Mouse (Mus musculus): ENCODE measurements around the gene Nkain2. TPM values are rescaled to one million over a fixed set of nuclear protein-coding genes. Genes with fewer than 3 reads are reported as not detected.
A peak's percentile ranks its signal among the peaks of the same experiment; 100 is the strongest.

The Nkain2 gene
- polyA plus RNA-seq, 1 experiment: 30.0 TPM

DNA sequence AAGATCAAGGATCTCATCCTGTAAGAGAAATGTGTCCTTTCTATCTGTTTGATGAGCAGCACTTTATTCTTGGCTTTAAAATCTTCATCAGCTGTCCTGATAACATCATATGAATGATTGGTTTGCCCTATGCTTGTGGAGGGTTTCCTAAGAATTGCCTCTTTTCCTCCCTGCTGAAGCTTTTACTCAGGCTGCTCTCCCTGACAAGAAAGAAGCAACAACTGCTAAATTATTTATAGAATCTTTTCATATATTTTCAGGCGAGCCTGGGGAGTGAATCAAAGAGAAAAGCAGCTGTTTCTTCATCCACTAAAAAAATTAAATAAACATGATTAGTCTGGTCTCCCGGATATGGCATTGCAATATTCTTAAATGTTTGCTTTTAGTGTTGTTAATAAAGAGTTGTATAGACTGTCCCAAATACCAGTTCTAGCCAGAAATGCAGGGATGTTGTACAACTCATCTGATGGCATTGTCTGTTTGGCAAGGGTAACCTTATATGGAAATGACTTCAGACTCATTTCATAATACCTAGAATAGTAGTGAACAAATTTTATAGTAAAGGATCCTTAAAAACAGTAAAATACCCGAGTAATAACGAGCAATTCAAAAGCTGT, 646.9 kb downstream of the Nkain2 start:
- TF ChIP-seq CTCF (IDR thresholded peaks at IDR 0.05; ENCODE audit: extremely low read depth, insufficient read depth, low read length) (no peak), POLR2A (IDR thresholded peaks at IDR 0.05; ENCODE audit: extremely low read depth, insufficient read depth, low read length) (no peak)
- H3K4me1 ChIP-seq (ENCODE audit: control insufficient read depth, insufficient read depth, low read length): no peaks in the 10 kb centered on the region
- no peak overlapping the region for H3K27ac ChIP-seq (ENCODE audit: insufficient read depth, low read length)
- H3K4me3 ChIP-seq (ENCODE audit: insufficient read depth, low read length): no peak overlapping the region

DNA sequence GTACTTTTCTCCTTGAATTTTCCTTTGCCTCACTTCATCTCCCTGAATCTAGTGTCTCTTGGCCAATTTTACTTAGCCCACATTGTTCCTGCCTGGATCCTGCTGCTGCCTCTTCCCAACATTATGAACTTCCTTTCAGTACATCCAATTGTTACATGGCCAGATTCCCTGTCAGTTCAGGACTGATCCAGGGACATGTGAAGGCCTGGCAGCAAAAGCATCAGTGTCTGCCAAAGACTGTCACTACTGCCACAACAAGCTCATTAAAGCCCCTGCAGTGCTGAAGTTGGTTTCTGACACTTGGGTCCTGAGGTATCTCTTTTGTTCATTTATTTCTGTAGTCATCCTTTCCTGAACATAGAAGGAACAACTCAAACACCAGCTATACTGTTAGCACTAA, 649.1 kb downstream of the Nkain2 start:
- TF ChIP-seq POLR2A (IDR thresholded peaks at IDR 0.05; ENCODE audit: extremely low read depth, insufficient read depth, low read length) (no peak), CTCF (IDR thresholded peaks at IDR 0.05; ENCODE audit: extremely low read depth, insufficient read depth, low read length) (no peak)
- Histone ChIP-seq H3K4me1 (ENCODE audit: control insufficient read depth, insufficient read depth, low read length) (no peaks in the 10 kb centered on the region), H3K4me3 (ENCODE audit: insufficient read depth, low read length) (no peak overlapping the region), H3K27ac (ENCODE audit: insufficient read depth, low read length) (no peak overlapping the region)

DNA sequence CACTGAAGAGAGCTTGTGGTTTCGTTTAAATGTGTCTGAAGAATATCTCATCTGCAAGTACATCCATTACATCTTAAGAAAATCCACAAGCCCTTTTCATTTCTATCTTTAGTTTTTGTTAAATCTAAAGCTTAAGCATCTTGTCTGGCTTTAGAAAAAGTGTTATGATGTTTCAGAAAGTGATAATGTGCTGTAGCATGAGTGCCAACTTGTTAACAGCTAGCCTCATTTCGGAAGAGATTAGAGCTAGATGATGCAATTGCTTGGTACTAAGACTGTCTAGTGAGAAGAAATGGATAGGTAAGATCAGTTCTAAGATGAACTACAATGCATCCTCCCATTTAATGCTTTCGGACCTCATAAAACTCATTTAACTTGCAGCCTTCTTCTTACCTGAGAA, 707.3 kb downstream of the Nkain2 start:
- TF ChIP-seq CTCF (IDR thresholded peaks at IDR 0.05; ENCODE audit: extremely low read depth, insufficient read depth, low read length): no peak
- TF ChIP-seq POLR2A (IDR thresholded peaks at IDR 0.05; ENCODE audit: extremely low read depth, insufficient read depth, low read length): no peak
- Histone ChIP-seq H3K27ac (ENCODE audit: insufficient read depth, low read length) (no peak overlapping the region), H3K4me3 (ENCODE audit: insufficient read depth, low read length) (no peak overlapping the region), H3K4me1 (ENCODE audit: control insufficient read depth, insufficient read depth, low read length) (no peaks in the 10 kb centered on the region; the same call in 1 of the 2 replicates)

DNA sequence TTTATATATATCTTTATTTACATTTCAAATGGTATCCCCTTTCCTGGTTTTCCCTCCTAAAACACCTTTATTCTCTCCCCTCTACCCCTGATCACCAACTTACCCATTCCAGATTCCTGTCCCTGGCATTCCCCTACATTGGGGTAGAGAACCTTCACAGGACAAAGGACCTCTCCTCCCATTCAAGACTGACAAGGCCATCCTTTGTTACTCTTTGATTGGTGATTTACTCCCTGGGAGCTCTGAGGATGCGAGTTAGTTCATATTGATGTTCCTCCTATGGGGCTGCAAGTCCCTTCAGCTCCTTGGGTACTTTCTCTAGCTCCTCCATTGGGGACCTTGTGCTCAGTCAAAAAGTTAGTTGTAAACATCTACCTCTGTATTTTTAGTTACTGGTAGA, 798.9 kb downstream of the Nkain2 start:
- Histone ChIP-seq H3K4me3 (ENCODE audit: insufficient read depth, low read length) (no peak overlapping the region), H3K27ac (ENCODE audit: insufficient read depth, low read length) (no peak overlapping the region), H3K4me1 (ENCODE audit: control insufficient read depth, insufficient read depth, low read length) (no peaks in the 10 kb centered on the region)
- no peak for TF ChIP-seq POLR2A (IDR thresholded peaks at IDR 0.05; ENCODE audit: extremely low read depth, insufficient read depth, low read length)
- no peak for TF ChIP-seq CTCF (IDR thresholded peaks at IDR 0.05; ENCODE audit: extremely low read depth, insufficient read depth, low read length)

DNA sequence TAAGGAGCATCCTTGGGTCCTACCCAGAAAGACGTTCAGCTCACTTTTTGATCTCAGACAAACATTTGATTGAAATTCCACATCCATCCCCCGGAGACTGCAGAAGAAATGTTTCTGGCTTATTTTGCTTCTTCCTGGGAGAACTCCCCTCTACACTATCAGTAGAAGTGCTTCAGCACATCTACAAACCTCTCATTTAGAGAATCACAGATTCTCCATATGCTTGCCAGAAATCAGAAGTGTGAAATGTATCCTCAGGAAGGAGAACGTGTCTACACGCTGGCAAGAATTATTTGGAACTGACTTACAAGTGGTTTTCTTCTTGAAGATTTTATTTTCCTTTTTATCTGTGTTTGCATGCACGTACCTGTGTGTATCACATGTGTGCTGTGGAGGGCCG, 829.9 kb downstream of the Nkain2 start:
- no peak for TF ChIP-seq CTCF (IDR thresholded peaks at IDR 0.05; ENCODE audit: extremely low read depth, insufficient read depth, low read length)
- TF ChIP-seq POLR2A (IDR thresholded peaks at IDR 0.05; ENCODE audit: extremely low read depth, insufficient read depth, low read length): no peak
- H3K4me1 ChIP-seq (ENCODE audit: control insufficient read depth, insufficient read depth, low read length): no peaks in the 10 kb centered on the region; the same call in 1 of the 2 replicates
- H3K27ac ChIP-seq (ENCODE audit: insufficient read depth, low read length): peak overlapping the region; percentile 17
- no peak overlapping the region for H3K4me3 ChIP-seq (ENCODE audit: insufficient read depth, low read length)

DNA sequence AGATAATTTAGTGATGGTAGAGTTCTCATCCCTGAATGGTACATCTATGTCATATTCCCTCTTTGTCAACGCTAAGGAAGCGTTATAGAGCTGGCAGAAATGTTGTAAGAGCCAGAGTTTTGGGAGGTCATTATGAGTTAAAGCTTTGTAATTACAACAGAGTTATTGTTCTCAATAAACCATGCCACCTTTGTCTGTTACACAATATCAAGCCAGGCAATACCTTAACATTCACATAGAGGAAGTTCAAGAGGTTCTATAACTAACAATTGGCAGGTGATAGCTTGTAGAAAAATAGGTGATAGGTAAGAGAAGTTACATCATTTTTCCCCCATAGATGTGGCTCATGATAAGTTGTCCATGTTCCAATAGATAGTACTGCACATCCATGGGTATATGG, 832.0 kb downstream of the Nkain2 start:
- H3K27ac ChIP-seq (ENCODE audit: insufficient read depth, low read length): no peak overlapping the region
- no peaks in the 10 kb centered on the region; the same call in 1 of the 2 replicates for H3K4me1 ChIP-seq (ENCODE audit: control insufficient read depth, insufficient read depth, low read length)

DNA sequence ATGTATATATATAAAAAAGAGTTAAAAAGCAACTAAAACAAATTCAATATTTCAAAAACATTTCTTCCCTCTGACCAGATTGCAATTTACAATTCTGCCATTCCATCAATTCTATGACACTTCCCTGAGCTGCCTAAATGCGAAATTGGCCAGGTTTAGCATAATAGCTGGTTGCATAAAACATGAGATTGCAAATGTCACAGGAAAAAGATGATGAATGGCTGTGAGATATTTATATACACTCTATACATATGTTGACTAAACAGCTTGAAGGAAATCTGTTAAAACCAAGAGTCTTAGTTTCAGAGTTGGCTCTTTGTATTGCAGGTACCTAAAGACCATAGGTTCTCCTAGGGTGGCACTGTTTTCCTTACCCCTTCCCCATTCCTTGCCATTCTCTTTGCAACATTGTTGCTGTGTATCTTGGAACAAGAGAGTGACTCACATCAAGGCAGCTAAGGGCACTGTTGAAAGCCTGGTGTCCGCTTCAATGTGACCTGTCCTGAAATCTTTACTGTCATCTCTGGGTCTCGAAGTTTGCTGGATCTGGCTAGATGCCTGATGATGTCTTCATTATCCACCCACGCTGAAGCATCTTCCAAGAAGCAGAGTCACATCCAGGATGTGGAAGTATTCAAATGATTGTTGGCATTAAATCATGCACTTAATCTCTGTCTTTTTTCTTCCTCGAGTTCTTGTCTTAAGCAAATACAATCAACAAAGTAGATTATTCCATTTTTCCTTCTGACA, 837.5 kb downstream of the Nkain2 start:
- H3K27ac ChIP-seq (ENCODE audit: insufficient read depth, low read length): 0 out of 2 replicates have a peak overlapping the region, but pooled peaks have one; percentile 8
- peaks cover 3% of the 10 kb centered on the region; the same call in 1 of the 2 replicates for H3K4me1 ChIP-seq (ENCODE audit: control insufficient read depth, insufficient read depth, low read length)
- no peak overlapping the region for H3K4me3 ChIP-seq (ENCODE audit: insufficient read depth, low read length)
- TF ChIP-seq POLR2A (IDR thresholded peaks at IDR 0.05; ENCODE audit: extremely low read depth, insufficient read depth, low read length) (no peak), CTCF (IDR thresholded peaks at IDR 0.05; ENCODE audit: extremely low read depth, insufficient read depth, low read length) (no peak)

More for the DNA sequence above, 832.0 kb downstream of the Nkain2 start:
- TF ChIP-seq CTCF (IDR thresholded peaks at IDR 0.05; ENCODE audit: extremely low read depth, insufficient read depth, low read length) (no peak), POLR2A (IDR thresholded peaks at IDR 0.05; ENCODE audit: extremely low read depth, insufficient read depth, low read length) (no peak)
- H3K4me3 ChIP-seq (ENCODE audit: insufficient read depth, low read length): no peak overlapping the region

DNA sequence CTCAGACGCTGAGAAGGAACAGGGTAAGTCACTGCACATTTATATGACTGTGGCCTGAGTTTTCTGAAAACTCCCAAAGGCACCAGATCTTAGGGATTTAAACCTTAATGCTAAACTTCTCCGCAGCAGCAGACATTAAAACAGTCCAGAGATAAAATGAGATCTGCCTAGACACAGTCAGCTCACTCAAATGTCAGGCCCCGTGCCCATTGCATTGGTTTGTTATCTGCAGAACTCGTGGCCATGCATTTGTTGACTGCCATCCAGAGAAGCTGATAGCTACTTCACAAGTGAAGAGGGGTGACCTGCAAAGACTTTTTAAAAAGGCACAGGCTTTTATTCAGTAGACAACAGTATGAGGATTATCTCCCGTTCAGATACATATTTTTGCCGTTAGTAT, 838.2 kb downstream of the Nkain2 start:
- 0 out of 2 replicates have a peak overlapping the region, but pooled peaks have one; percentile 10 for H3K27ac ChIP-seq (ENCODE audit: insufficient read depth, low read length)
- TF ChIP-seq POLR2A (IDR thresholded peaks at IDR 0.05; ENCODE audit: extremely low read depth, insufficient read depth, low read length): no peak
- no peak for TF ChIP-seq CTCF (IDR thresholded peaks at IDR 0.05; ENCODE audit: extremely low read depth, insufficient read depth, low read length)
- no peak overlapping the region for H3K4me3 ChIP-seq (ENCODE audit: insufficient read depth, low read length)
- peaks cover 3% of the 10 kb centered on the region; the same call in 1 of the 2 replicates for H3K4me1 ChIP-seq (ENCODE audit: control insufficient read depth, insufficient read depth, low read length)

DNA sequence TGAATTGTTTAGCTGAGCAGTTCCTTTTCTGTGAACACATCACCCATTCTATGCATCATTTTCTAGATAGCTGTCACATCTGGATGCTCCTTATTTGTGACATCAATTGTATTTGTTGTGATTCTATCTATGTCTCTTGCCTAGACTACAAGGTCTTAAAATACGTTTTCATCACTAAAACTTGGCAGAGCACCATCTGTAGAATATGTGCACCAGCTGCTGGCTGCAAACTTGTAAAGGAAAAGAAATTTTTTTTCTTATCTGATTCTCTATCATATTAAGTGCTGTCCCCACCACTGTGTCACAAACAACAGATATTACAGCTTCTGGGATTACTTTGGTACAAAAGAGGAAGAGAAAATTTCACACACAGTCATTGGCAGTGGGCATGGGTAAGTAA, 860.3 kb downstream of the Nkain2 start:
- Histone ChIP-seq H3K4me3 (ENCODE audit: insufficient read depth, low read length) (no peak overlapping the region), H3K4me1 (ENCODE audit: control insufficient read depth, insufficient read depth, low read length) (no peaks in the 10 kb centered on the region; the same call in 1 of the 2 replicates), H3K27ac (ENCODE audit: insufficient read depth, low read length) (no peak overlapping the region)
- no peak for TF ChIP-seq POLR2A (IDR thresholded peaks at IDR 0.05; ENCODE audit: extremely low read depth, insufficient read depth, low read length)

DNA sequence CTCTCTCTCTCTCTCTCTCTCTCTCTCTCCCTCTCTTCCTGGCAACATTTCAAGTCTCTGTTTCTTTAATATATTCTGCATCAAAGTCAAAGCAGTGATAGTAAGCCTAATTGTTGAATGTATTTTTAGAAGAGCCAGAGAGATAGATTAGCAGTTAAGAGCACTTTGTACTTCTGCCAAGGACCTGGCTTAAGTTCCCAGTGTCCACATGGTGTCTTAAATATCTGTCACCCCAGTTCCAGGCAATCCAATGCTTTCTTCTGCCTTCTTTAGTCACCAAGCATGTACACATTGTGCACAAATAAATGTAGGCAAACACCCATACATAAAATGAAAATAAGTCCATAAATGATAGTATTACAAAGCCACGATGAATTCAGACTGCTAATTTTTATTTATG, 871.9 kb downstream of the Nkain2 start:
- Histone ChIP-seq H3K27ac (ENCODE audit: insufficient read depth, low read length) (no peak overlapping the region), H3K4me1 (ENCODE audit: control insufficient read depth, insufficient read depth, low read length) (no peaks in the 10 kb centered on the region), H3K4me3 (ENCODE audit: insufficient read depth, low read length) (no peak overlapping the region)
- no peak for TF ChIP-seq CTCF (IDR thresholded peaks at IDR 0.05; ENCODE audit: extremely low read depth, insufficient read depth, low read length)
- no peak for TF ChIP-seq POLR2A (IDR thresholded peaks at IDR 0.05; ENCODE audit: extremely low read depth, insufficient read depth, low read length)

Measured in cortical plate, adult 2 months (tissue).